ENCODE assay signal across 8 mouse cellular contexts in the genomic region with DNA sequence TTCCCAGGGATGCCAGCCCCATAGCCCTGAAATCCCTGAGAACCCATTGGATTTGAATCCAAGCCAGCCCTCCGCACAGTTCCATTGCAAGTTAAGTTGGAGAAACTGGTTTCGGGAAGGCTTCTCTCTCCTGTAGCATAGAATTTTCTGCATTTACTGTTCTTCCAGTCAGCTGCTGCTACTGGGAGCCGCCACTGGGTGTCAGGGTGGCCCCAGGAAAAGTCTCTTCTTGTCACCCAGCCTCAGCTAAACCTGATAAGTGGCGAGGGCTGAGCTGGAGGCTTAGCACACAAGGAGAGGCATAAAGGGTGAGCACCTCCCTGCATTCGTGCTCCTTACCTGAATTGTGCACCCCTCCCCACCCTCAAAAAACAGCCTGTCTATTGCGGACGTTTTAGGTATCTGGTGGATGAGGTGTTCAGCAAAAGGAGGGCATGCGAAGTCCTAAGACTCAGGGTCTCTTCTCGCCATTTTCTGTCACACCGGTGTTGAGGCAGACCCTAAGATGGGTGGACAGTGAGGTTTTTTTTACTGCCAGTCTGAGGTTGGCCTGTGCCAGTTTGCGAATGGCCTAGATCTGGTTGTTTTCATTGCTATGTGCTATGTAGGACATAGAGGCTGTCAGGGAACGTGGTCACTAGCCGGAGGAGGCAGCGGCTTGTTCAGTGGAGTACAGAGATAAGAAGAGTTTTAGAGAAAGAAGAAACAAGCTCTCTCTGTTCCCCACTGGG. TPM values are rescaled to one million over a fixed set of nuclear protein-coding genes. Genes with fewer than 3 reads are reported as not detected.
DNase-seq lines count a peak whose midpoint lies in the region; ATAC-seq and TF ChIP-seq lines count a peak whose summit lies in the region.

No protein-coding gene starts in this region.

- TF ChIP-seq EP300 in liver, embryonic 14.5 days (IDR thresholded peaks at IDR 0.05; ENCODE audit: low read depth): no peak

- H3K9me3 ChIP-seq in forebrain, postnatal 0 days (ENCODE audit: low read length): no peaks in the 10 kb centered on the region
- no peaks in the 10 kb centered on the region for H3K9me3 ChIP-seq in kidney, embryonic 16.5 days (ENCODE audit: low read length)
- no peaks in the 10 kb centered on the region for H3K9me3 ChIP-seq in liver, embryonic 14.5 days (ENCODE audit: control insufficient read depth, low read length)

- no peak overlapping the region for H3K4me2 ChIP-seq in forebrain, postnatal 0 days (ENCODE audit: low read depth)
- no peak overlapping the region for H3K4me2 ChIP-seq in kidney, embryonic 16.5 days (replicated peaks; ENCODE audit: low read depth, low read length)
- H3K4me2 ChIP-seq in liver, embryonic 14.5 days (ENCODE audit: low read depth): no peak overlapping the region

- peak; percentile 59 for TF ChIP-seq CTCF in kidney, adult 2 months (conservative IDR thresholded peaks at IDR 0.05; ENCODE audit: insufficient read depth, insufficient read length, low read depth, low read length)
- peak; percentile 89 for TF ChIP-seq CTCF in forebrain, postnatal 0 days (IDR thresholded peaks at IDR 0.05; ENCODE audit: low read depth)
- peak; percentile 52 for TF ChIP-seq CTCF in liver, embryonic 14.5 days (IDR thresholded peaks at IDR 0.05; ENCODE audit: low read depth)

- H3K4me3 ChIP-seq in kidney, adult 2 months (ENCODE audit: insufficient read depth, low read depth, low read length): no peak overlapping the region
- no peak overlapping the region for H3K4me3 ChIP-seq in forebrain, postnatal 0 days (ENCODE audit: low read depth, low read length)
- H3K4me3 ChIP-seq in kidney, embryonic 16.5 days (ENCODE audit: low read length): no peak overlapping the region
- H3K4me3 ChIP-seq in liver, embryonic 14.5 days (ENCODE audit: insufficient read depth in 1 of 2, low read depth in 2 of 2, low read length in 2 of 2): no peak overlapping the region

- no peaks in the 10 kb centered on the region for H3K36me3 ChIP-seq in kidney, adult 2 months (ENCODE audit: control insufficient read depth, insufficient read depth, low read length)
- H3K36me3 ChIP-seq in forebrain, postnatal 0 days (ENCODE audit: insufficient read depth): no peaks in the 10 kb centered on the region
- H3K36me3 ChIP-seq in kidney, embryonic 16.5 days (ENCODE audit: insufficient read depth, low read length): no peaks in the 10 kb centered on the region
- no peaks in the 10 kb centered on the region for H3K36me3 ChIP-seq in liver, embryonic 14.5 days (replicated peaks; ENCODE audit: control insufficient read depth, insufficient read depth, low read depth)

- peak; percentile 94 for ATAC-seq in forebrain, postnatal 0 days
- peak; percentile 59; the same call in 1 of the 2 replicates for ATAC-seq in kidney, embryonic 16.5 days (ENCODE audit: low FRiP score, low TSS enrichment)
- no peak for ATAC-seq in liver, embryonic 14.5 days (ENCODE audit: insufficient read depth)
- ATAC-seq in erythroblast, adult 5-6 weeks (replicated peaks; ENCODE audit: low FRiP score, poor library complexity, severe bottlenecking): no peak

- TF ChIP-seq POLR2A in kidney, adult 2 months (IDR thresholded peaks at IDR 0.05; ENCODE audit: low read depth, low read length): no peak

- 53% methylated on average over 14 of the region's 14 CpGs for WGBS in kidney, adult 2 months
- WGBS in forebrain, postnatal 0 days: 59% methylated on average over 14 of the region's 14 CpGs
- 54% methylated on average over 14 of the region's 14 CpGs for WGBS in kidney, embryonic 16.5 days
- 48% methylated on average over 14 of the region's 14 CpGs for WGBS in liver, embryonic 14.5 days (ENCODE audit: insufficient replicate concordance)

- H3K9ac ChIP-seq in forebrain, postnatal 0 days: no peak overlapping the region
- H3K9ac ChIP-seq in kidney, embryonic 16.5 days (replicated peaks; ENCODE audit: low read length): no peak overlapping the region
- no peak overlapping the region for H3K9ac ChIP-seq in liver, embryonic 14.5 days (replicated peaks)

- H3K27ac ChIP-seq in kidney, adult 2 months (ENCODE audit: insufficient read depth, low read depth, low read length): no peak overlapping the region
- H3K27ac ChIP-seq in forebrain, postnatal 0 days (ENCODE audit: low read depth, low read length): no peak overlapping the region
- no peak overlapping the region for H3K27ac ChIP-seq in kidney, embryonic 16.5 days (ENCODE audit: low read length)
- H3K27ac ChIP-seq in liver, embryonic 14.5 days: no peak overlapping the region

- no peaks in the 10 kb centered on the region for H3K27me3 ChIP-seq in kidney, adult 2 months (replicated peaks; ENCODE audit: control insufficient read depth, insufficient read depth, low read length)
- H3K27me3 ChIP-seq in forebrain, postnatal 0 days (ENCODE audit: insufficient read depth, low read length): no peaks in the 10 kb centered on the region
- H3K27me3 ChIP-seq in kidney, embryonic 16.5 days (ENCODE audit: insufficient read depth, low read length): no peaks in the 10 kb centered on the region
- no peaks in the 10 kb centered on the region for H3K27me3 ChIP-seq in liver, embryonic 14.5 days (ENCODE audit: control insufficient read depth, insufficient read depth, low read length)

- peak; percentile 24 for DNase-seq in kidney, adult 2 months
- no peak for DNase-seq in kidney, adult 11 months
- DNase-seq in cerebellum, adult 11-12 months: peak; percentile 25
- DNase-seq in forebrain, postnatal 0 days: peak; percentile 84
- no peak for DNase-seq in liver, embryonic 14.5 days (ENCODE audit: low read depth in 3 of 3, low spot score in 3 of 3)
- peak; percentile 33 for DNase-seq in retina, postnatal 7 days (ENCODE audit: low read depth, low spot score)

- no peaks in the 10 kb centered on the region for H3K4me1 ChIP-seq in kidney, adult 2 months (ENCODE audit: control insufficient read depth, insufficient read depth, low read length)
- H3K4me1 ChIP-seq in forebrain, postnatal 0 days (ENCODE audit: insufficient read depth): no peaks in the 10 kb centered on the region
- no peaks in the 10 kb centered on the region for H3K4me1 ChIP-seq in kidney, embryonic 16.5 days (ENCODE audit: insufficient read depth, low read length)
- H3K4me1 ChIP-seq in liver, embryonic 14.5 days (replicated peaks; ENCODE audit: control insufficient read depth in 2 of 2, insufficient read depth in 2 of 2, low read length in 1 of 2): no peaks in the 10 kb centered on the region

RNA-seq across cellular contexts. Expression of a gene that starts 41.9 kb away (rescaled TPM):
- 195 and 227 TPM in 2 replicates for polyA plus RNA-seq in kidney, adult 2 months (2012; rRNA removed)
- 74.1 and 80.5 TPM in 2 replicates for total RNA-seq in forebrain, postnatal 0 days (2014; rRNA removed)
- 72.6 and 86.1 TPM in 2 replicates for polyA plus RNA-seq in forebrain, postnatal 0 days (2015; fragmentation: Nextera tagmentation; extraction: Ambion mirVana)
- polyA plus RNA-seq in kidney, embryonic 16.5 days (2015; fragmentation: Nextera tagmentation; extraction: Ambion mirVana): 53.2 and 58.0 TPM in 2 replicates
- 2.9 and 4.0 TPM in 2 replicates for polyA plus RNA-seq in liver, embryonic 14.5 days (2012; rRNA removed)
- polyA plus RNA-seq in liver, embryonic 14.5 days (2014; fragmentation: Nextera tagmentation; extraction: Ambion mirVana): 8.0 and 8.1 TPM in 2 replicates
- 16.7 and 24.9 TPM in 2 replicates for total RNA-seq in erythroblast, adult 5-6 weeks (2015; ENCODE audit: low replicate concordance)
- 5.4 and 5.5 TPM in 2 replicates for total RNA-seq in erythroblast, adult 5-6 weeks (2017; ENCODE audit: low replicate concordance)

RNA-seq across cellular contexts. Expression of a gene that starts 48.9 kb away (rescaled TPM):
- polyA plus RNA-seq in kidney, adult 2 months (2012; rRNA removed): 236 and 254 TPM in 2 replicates
- 244 and 334 TPM in 2 replicates for total RNA-seq in forebrain, postnatal 0 days (2014; rRNA removed)
- 81.9 and 100 TPM in 2 replicates for polyA plus RNA-seq in forebrain, postnatal 0 days (2015; fragmentation: Nextera tagmentation; extraction: Ambion mirVana)
- polyA plus RNA-seq in kidney, embryonic 16.5 days (2015; fragmentation: Nextera tagmentation; extraction: Ambion mirVana): 69.1 and 83.2 TPM in 2 replicates
- 19.8 and 22.9 TPM in 2 replicates for polyA plus RNA-seq in liver, embryonic 14.5 days (2012; rRNA removed)
- polyA plus RNA-seq in liver, embryonic 14.5 days (2014; fragmentation: Nextera tagmentation; extraction: Ambion mirVana): 11.0 and 13.0 TPM in 2 replicates
- 6.3 and 13.6 TPM in 2 replicates for total RNA-seq in erythroblast, adult 5-6 weeks (2015; ENCODE audit: low replicate concordance)
- total RNA-seq in erythroblast, adult 5-6 weeks (2017; ENCODE audit: low replicate concordance): 15.9 and 29.3 TPM in 2 replicates

Comparison
In these comparisons a context has a peak if more than half of its experiments do, and no peak if none do; other contexts are left out.
1. DNase-seq: peak in kidney, adult 2 months (single experiment), cerebellum, adult 11-12 months (single experiment), forebrain, postnatal 0 days (single experiment) and retina, postnatal 7 days (single experiment); none in kidney, adult 11 months (single experiment) and liver, embryonic 14.5 days (0 of 3).
2. ATAC-seq: peak in forebrain, postnatal 0 days (single experiment) and kidney, embryonic 16.5 days (single experiment); none in liver, embryonic 14.5 days (single experiment) and erythroblast, adult 5-6 weeks (single experiment).
3. Peak in every context shown above with its lines, with median percentiles within 50 percentile points of each other: CTCF ChIP-seq.